Mouse (Mus musculus) splenic B cell, adult 2 months (primary cell): ENCODE results near the gene B2m.

ENCODE experiments used
- DNase-seq: peaks from one replicate; pipeline ENCODE4 v3.0.0-alpha.2; 2011; ENCODE audit warnings: low read depth, low spot score
- H3K27me3 ChIP-seq: 2 replicates; pipeline ENCODE4 v1.6.1; 2012; ENCODE audit warnings: mild to moderate bottlenecking, low read length, moderate library complexity, mixed read lengths; ENCODE audit not compliant: control insufficient read depth, poor library complexity, insufficient read depth, severe bottlenecking
- H3K36me3 ChIP-seq: 2 replicates; pipeline ENCODE4 v1.6.1; 2012; ENCODE audit warnings: mild to moderate bottlenecking, low read length, moderate library complexity, mixed read lengths; ENCODE audit not compliant: control insufficient read depth, poor library complexity, insufficient read depth, severe bottlenecking

B2m gene

GRCm38 (mm10) chr2:122201501-122201900, 54.0 kb downstream of the B2m start:
- Histone ChIP-seq H3K27me3 (no peaks in the 10 kb centered on the region), H3K36me3 (no peaks in the 10 kb centered on the region)
- no peak for DNase-seq
